Mouse (Mus musculus): ENCODE results near the gene Lrrc7. TPM values are rescaled to one million over a fixed set of nuclear protein-coding genes. Genes with fewer than 3 reads are reported as not detected.

Gene Lrrc7
- total RNA-seq, 2 experiments from 2014 or later = 118 to 126 TPM

GRCm38 (mm10) chr3:158532859-158533258 is 29.2 kb downstream of the Lrrc7 start:
- intact Hi-C loops (cut with DNase I) = no loop called here

GRCm38 (mm10) chr3:158528471-158528870 is 33.5 kb downstream of the Lrrc7 start:
- Histone ChIP-seq H3K4me3 (no peak overlapping the region), H3K27ac (no peak overlapping the region)
- intact Hi-C loops (cut with DNase I) = no loop called here
- TF ChIP-seq CTCF (IDR thresholded peaks at IDR 0.05) = no peak
- no peak for DNase-seq (ENCODE audit: extremely low spot score in 1 of 2, low spot score in 2 of 2)

More at GRCm38 (mm10) chr3:158532859-158533258, 29.2 kb downstream of the Lrrc7 start:
- DNase-seq (ENCODE audit: extremely low spot score in 1 of 2, low spot score in 2 of 2) = no peak
- no peak overlapping the region for H3K4me3 ChIP-seq
- H3K27ac ChIP-seq = no peak overlapping the region
- TF ChIP-seq CTCF (IDR thresholded peaks at IDR 0.05) = no peak

GRCm38 (mm10) chr3:158493730-158494129 is 68.3 kb downstream of the Lrrc7 start:
- no peak for DNase-seq (ENCODE audit: extremely low spot score in 1 of 2, low spot score in 2 of 2)
- no peak for TF ChIP-seq CTCF (IDR thresholded peaks at IDR 0.05)
- H3K27ac ChIP-seq = no peak overlapping the region
- intact Hi-C loops (cut with DNase I) = no loop called here
- no peak overlapping the region for H3K4me3 ChIP-seq

GRCm38 (mm10) chr3:158479677-158480076 is 82.3 kb downstream of the Lrrc7 start:
- intact Hi-C loops (cut with DNase I) = no loop called here
- H3K27ac ChIP-seq = no peak overlapping the region
- no peak overlapping the region for H3K4me3 ChIP-seq
- DNase-seq (ENCODE audit: extremely low spot score in 1 of 2, low spot score in 2 of 2) = no peak
- no peak for TF ChIP-seq CTCF (IDR thresholded peaks at IDR 0.05)

GRCm38 (mm10) chr3:158400600-158400999 is 161.4 kb downstream of the Lrrc7 start:
- DNase-seq (ENCODE audit: extremely low spot score in 1 of 2, low spot score in 2 of 2) = no peak
- Histone ChIP-seq H3K4me3 (no peak overlapping the region), H3K27ac (no peak overlapping the region)
- no peak for TF ChIP-seq CTCF (IDR thresholded peaks at IDR 0.05)
- intact Hi-C loops (cut with DNase I) = loop anchor here (10.0 kb wide), 1 partner anchor 154 kb away; no protein-coding TSS in a partner anchor

GRCm38 (mm10) chr3:158391534-158391933 is 170.5 kb downstream of the Lrrc7 start:
- no peak overlapping the region for H3K27ac ChIP-seq
- no peak for TF ChIP-seq CTCF (IDR thresholded peaks at IDR 0.05)
- no peak for DNase-seq (ENCODE audit: extremely low spot score in 1 of 2, low spot score in 2 of 2)

GRCm38 (mm10) chr3:158388076-158388454 is 174.0 kb downstream of the Lrrc7 start:
- DNase-seq (ENCODE audit: extremely low spot score in 1 of 2, low spot score in 2 of 2) = no peak
- intact Hi-C loops (cut with DNase I) = no loop called here
- TF ChIP-seq CTCF (IDR thresholded peaks at IDR 0.05) = no peak
- no peak overlapping the region for H3K4me3 ChIP-seq
- no peak overlapping the region for H3K27ac ChIP-seq

More at GRCm38 (mm10) chr3:158391534-158391933, 170.5 kb downstream of the Lrrc7 start:
- intact Hi-C loops (cut with DNase I) = no loop called here
- no peak overlapping the region for H3K4me3 ChIP-seq

GRCm38 (mm10) chr3:158387413-158388075 is 174.5 kb downstream of the Lrrc7 start:
- intact Hi-C loops (cut with DNase I) = no loop called here
- no peak overlapping the region for H3K4me3 ChIP-seq
- DNase-seq (ENCODE audit: extremely low spot score in 1 of 2, low spot score in 2 of 2) = no peak

GRCm38 (mm10) chr3:158386848-158387247 is 175.2 kb downstream of the Lrrc7 start:
- H3K27ac ChIP-seq = no peak overlapping the region
- DNase-seq (ENCODE audit: extremely low spot score in 1 of 2, low spot score in 2 of 2) = no peak
- TF ChIP-seq CTCF (IDR thresholded peaks at IDR 0.05) = no peak
- H3K4me3 ChIP-seq = no peak overlapping the region
- intact Hi-C loops (cut with DNase I) = no loop called here

More at GRCm38 (mm10) chr3:158387413-158388075, 174.5 kb downstream of the Lrrc7 start:
- no peak for TF ChIP-seq CTCF (IDR thresholded peaks at IDR 0.05)
- H3K27ac ChIP-seq = no peak overlapping the region

- no peak for DNase-seq (ENCODE audit: extremely low spot score in 1 of 2, low spot score in 2 of 2)
- Histone ChIP-seq H3K27ac (no peak overlapping the region), H3K4me3 (no peak overlapping the region)
- intact Hi-C loops (cut with DNase I) = no loop called here
- TF ChIP-seq CTCF (IDR thresholded peaks at IDR 0.05) = peak; percentile 49
Observed at GRCm38 (mm10) chr3:158375885-158376284, 186.1 kb downstream of the Lrrc7 start.

- Histone ChIP-seq H3K4me3 (no peak overlapping the region), H3K27ac (peak overlapping the region; percentile 42; the same call in 1 of the 2 replicates)
- no peak for TF ChIP-seq CTCF (IDR thresholded peaks at IDR 0.05)
- DNase-seq (ENCODE audit: extremely low spot score in 1 of 2, low spot score in 2 of 2) = peak in 1 of 2 experiments; percentile 39
- intact Hi-C loops (cut with DNase I) = loop anchor here (1.0 to 2.0 kb wide), 2 partner anchors 192 to 661 kb away; no protein-coding TSS in a partner anchor
Observed at GRCm38 (mm10) chr3:158369169-158369568, 192.9 kb downstream of the Lrrc7 start.

- intact Hi-C loops (cut with DNase I) = no loop called here
- DNase-seq (ENCODE audit: extremely low spot score in 1 of 2, low spot score in 2 of 2) = no peak
- peak overlapping the region; percentile 45; the same call in 1 of the 2 replicates for H3K27ac ChIP-seq
- no peak overlapping the region for H3K4me3 ChIP-seq
- TF ChIP-seq CTCF (IDR thresholded peaks at IDR 0.05) = no peak
Observed at GRCm38 (mm10) chr3:158365801-158366200, 196.2 kb downstream of the Lrrc7 start.

- H3K27ac ChIP-seq = no peak overlapping the region
- H3K4me3 ChIP-seq = no peak overlapping the region
- no peak for TF ChIP-seq CTCF (IDR thresholded peaks at IDR 0.05)
- no peak for DNase-seq (ENCODE audit: extremely low spot score in 1 of 2, low spot score in 2 of 2)
- intact Hi-C loops (cut with DNase I) = no loop called here
Observed at GRCm38 (mm10) chr3:158362091-158362490, 199.9 kb downstream of the Lrrc7 start.

Measured in left cerebral cortex, adult 2 months (tissue).